Mouse (Mus musculus): ENCODE results near the gene Fam13a. TPM values are rescaled to one million over a fixed set of nuclear protein-coding genes. Genes with fewer than 3 reads are reported as not detected.

Fam13a gene
- polyA plus RNA-seq, 1 experiment: 2.3 TPM

DNA sequence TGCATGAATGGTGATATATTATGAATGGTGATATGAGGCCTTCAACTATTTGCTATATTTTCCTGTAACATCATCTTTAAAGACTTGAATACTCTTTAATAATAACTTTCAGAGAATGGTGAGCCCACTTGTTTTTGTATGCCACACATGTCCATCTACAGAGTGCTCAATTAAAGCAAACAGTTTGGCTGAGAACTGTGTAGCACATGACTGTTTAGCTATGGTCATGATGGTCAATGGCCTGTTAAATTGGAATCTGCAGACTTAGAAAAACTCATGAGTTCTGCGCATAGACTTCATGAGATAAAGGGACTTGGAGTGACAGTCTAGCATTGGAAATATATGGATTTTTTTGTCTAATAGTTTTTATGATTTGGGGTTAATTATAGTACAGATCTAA lies 73.9 kb downstream of the Fam13a start:
- no peak for DNase-seq
- WGBS: 94% methylated on average over 1 of the region's 1 CpGs
- Histone ChIP-seq H3K27ac (ENCODE audit: control insufficient read depth, insufficient read depth, low read length) (no peak overlapping the region), H3K27me3 (ENCODE audit: control insufficient read depth, insufficient read depth, low read length) (no peaks in the 10 kb centered on the region), H3K36me3 (ENCODE audit: control insufficient read depth, insufficient read depth, low read length) (no peaks in the 10 kb centered on the region), H3K4me3 (ENCODE audit: control insufficient read depth, insufficient read depth, low read length) (no peak overlapping the region), H3K4me1 (replicated peaks; ENCODE audit: control insufficient read depth, insufficient read depth, low read length) (no peaks in the 10 kb centered on the region)
- no peak for TF ChIP-seq CTCF (IDR thresholded peaks at IDR 0.05; ENCODE audit: borderline replicate concordance, control insufficient read depth, extremely low read depth, insufficient read depth, low read length, poor library complexity)
- TF ChIP-seq POLR2A (IDR thresholded peaks at IDR 0.05; ENCODE audit: control insufficient read depth, extremely low read depth, insufficient read depth, low read length, poor library complexity): no peak

DNA sequence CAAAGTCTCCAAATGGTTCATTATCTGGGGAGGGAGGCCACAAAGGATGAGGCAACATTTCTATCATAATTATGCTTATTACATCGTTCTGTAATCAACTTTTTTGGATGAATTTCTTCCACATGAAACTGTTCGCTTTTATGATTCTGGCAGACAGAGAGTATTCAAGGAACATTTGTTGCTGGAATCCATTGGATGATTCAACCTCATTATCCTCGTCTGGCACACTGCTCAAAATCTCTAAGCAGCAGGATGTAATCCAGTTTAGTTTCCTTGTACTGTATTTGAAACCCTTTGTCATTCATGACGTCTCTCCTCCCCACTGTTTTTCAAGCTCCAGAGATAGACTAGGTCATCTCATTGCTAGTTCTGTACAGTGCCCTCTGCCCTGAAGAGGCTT lies 77.5 kb downstream of the Fam13a start:
- no peaks in the 10 kb centered on the region for H3K27me3 ChIP-seq (ENCODE audit: control insufficient read depth, insufficient read depth, low read length)
- no peak overlapping the region for H3K4me3 ChIP-seq (ENCODE audit: control insufficient read depth, insufficient read depth, low read length)
- H3K27ac ChIP-seq (ENCODE audit: control insufficient read depth, insufficient read depth, low read length): no peak overlapping the region
- H3K36me3 ChIP-seq (ENCODE audit: control insufficient read depth, insufficient read depth, low read length): no peaks in the 10 kb centered on the region
- TF ChIP-seq POLR2A (IDR thresholded peaks at IDR 0.05; ENCODE audit: control insufficient read depth, extremely low read depth, insufficient read depth, low read length, poor library complexity) (no peak), CTCF (IDR thresholded peaks at IDR 0.05; ENCODE audit: borderline replicate concordance, control insufficient read depth, extremely low read depth, insufficient read depth, low read length, poor library complexity) (no peak)
- H3K4me1 ChIP-seq (replicated peaks; ENCODE audit: control insufficient read depth, insufficient read depth, low read length): no peaks in the 10 kb centered on the region
- WGBS: 95% methylated on average over 4 of the region's 4 CpGs
- no peak for DNase-seq

DNA sequence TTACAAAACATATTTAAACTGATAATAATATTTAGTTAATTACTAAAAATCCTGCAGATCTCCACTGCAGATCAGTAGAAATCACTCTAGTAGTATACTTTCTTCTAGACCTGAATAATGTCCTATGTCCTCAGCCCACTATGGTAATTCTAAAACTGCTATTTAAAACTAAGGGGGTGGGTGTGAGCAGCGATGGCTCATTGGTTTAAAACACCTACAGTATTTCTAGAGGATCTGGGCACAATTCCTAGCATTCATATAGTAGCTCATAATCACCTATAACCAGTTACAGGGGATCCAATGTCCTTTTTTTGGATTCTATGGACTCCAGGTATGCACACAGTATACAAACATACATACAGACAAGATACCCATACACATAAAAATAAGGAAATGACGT lies 78.1 kb downstream of the Fam13a start:
- no peaks in the 10 kb centered on the region for H3K36me3 ChIP-seq (ENCODE audit: control insufficient read depth, insufficient read depth, low read length)
- no peak overlapping the region for H3K4me3 ChIP-seq (ENCODE audit: control insufficient read depth, insufficient read depth, low read length)
- no peak for TF ChIP-seq CTCF (IDR thresholded peaks at IDR 0.05; ENCODE audit: borderline replicate concordance, control insufficient read depth, extremely low read depth, insufficient read depth, low read length, poor library complexity)
- TF ChIP-seq POLR2A (IDR thresholded peaks at IDR 0.05; ENCODE audit: control insufficient read depth, extremely low read depth, insufficient read depth, low read length, poor library complexity): no peak
- no peak for DNase-seq
- H3K4me1 ChIP-seq (replicated peaks; ENCODE audit: control insufficient read depth, insufficient read depth, low read length): no peaks in the 10 kb centered on the region
- WGBS: 77% methylated on average over 2 of the region's 2 CpGs
- H3K27me3 ChIP-seq (ENCODE audit: control insufficient read depth, insufficient read depth, low read length): no peaks in the 10 kb centered on the region
- H3K27ac ChIP-seq (ENCODE audit: control insufficient read depth, insufficient read depth, low read length): no peak overlapping the region

DNA sequence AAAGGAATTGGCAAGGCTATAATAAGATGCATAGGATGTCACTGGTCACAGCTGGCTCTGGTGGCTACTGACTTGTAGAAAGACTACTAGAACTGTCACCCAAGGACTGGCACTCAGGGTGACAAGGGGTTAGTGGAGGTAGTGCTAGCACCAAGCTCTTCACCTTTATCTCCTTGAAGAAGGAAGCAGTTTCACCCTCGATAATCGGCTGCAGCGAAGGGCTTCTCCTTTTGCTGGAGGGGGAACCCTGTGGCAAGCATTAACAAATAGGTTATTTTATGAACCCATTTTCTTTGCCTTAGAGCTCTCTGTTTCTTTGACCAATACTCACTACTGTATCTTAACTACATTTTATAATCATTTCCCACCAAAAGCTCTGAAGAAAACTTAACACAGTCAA lies 80.4 kb downstream of the Fam13a start:
- WGBS: 68% methylated on average over 3 of the region's 3 CpGs
- H3K4me3 ChIP-seq (ENCODE audit: control insufficient read depth, insufficient read depth, low read length): no peak overlapping the region
- no peaks in the 10 kb centered on the region for H3K27me3 ChIP-seq (ENCODE audit: control insufficient read depth, insufficient read depth, low read length)
- TF ChIP-seq CTCF (IDR thresholded peaks at IDR 0.05; ENCODE audit: borderline replicate concordance, control insufficient read depth, extremely low read depth, insufficient read depth, low read length, poor library complexity): no peak
- no peak overlapping the region for H3K27ac ChIP-seq (ENCODE audit: control insufficient read depth, insufficient read depth, low read length)
- no peaks in the 10 kb centered on the region for H3K36me3 ChIP-seq (ENCODE audit: control insufficient read depth, insufficient read depth, low read length)
- no peaks in the 10 kb centered on the region for H3K4me1 ChIP-seq (replicated peaks; ENCODE audit: control insufficient read depth, insufficient read depth, low read length)
- no peak for DNase-seq

DNA sequence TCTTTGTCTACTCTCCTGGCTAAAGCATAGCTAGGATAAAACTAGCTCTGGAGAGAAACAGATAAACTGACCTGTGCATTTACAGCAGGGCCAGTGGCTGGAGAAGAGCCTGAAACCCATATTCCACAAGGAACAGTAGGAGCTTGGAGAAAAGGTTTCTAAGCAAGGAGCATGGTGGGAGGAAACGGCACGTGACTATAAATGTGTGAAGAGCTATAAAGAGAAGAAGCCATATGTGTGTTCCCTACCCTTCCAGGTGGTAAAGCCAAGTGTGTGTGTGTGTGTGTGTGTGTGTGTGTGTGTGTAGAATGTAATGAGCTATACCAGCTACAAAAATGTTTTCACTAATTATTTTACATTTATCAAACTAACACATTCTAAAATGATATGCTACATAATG lies 82.1 kb downstream of the Fam13a start:
- DNase-seq: no peak
- no peak overlapping the region for H3K4me3 ChIP-seq (ENCODE audit: control insufficient read depth, insufficient read depth, low read length)
- no peak overlapping the region for H3K27ac ChIP-seq (ENCODE audit: control insufficient read depth, insufficient read depth, low read length)
- H3K27me3 ChIP-seq (ENCODE audit: control insufficient read depth, insufficient read depth, low read length): no peaks in the 10 kb centered on the region
- TF ChIP-seq CTCF (IDR thresholded peaks at IDR 0.05; ENCODE audit: borderline replicate concordance, control insufficient read depth, extremely low read depth, insufficient read depth, low read length, poor library complexity) (no peak), POLR2A (IDR thresholded peaks at IDR 0.05; ENCODE audit: control insufficient read depth, extremely low read depth, insufficient read depth, low read length, poor library complexity) (no peak)
- H3K36me3 ChIP-seq (ENCODE audit: control insufficient read depth, insufficient read depth, low read length): no peaks in the 10 kb centered on the region
- WGBS: 98% methylated on average over 2 of the region's 2 CpGs
- H3K4me1 ChIP-seq (replicated peaks; ENCODE audit: control insufficient read depth, insufficient read depth, low read length): no peaks in the 10 kb centered on the region

DNA sequence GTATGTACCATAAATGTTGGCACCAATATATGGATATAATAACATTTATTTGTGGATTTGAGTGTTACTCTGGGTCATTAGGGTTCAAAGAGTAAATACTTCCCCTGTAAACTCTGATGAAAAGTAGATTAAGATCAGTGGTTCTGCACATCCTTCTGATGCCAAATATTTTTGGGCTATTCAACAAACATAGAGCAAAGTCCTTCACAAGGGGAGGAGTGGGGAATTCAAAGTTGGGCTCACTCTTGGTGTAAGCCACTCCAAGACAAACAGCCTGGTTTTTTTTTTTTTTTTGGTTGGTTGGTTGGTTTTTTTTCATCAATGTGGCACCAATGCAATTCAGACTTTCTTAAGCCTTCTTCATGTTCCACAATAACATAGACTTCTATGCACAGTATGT lies 86.6 kb downstream of the Fam13a start:
- TF ChIP-seq CTCF (IDR thresholded peaks at IDR 0.05; ENCODE audit: borderline replicate concordance, control insufficient read depth, extremely low read depth, insufficient read depth, low read length, poor library complexity): no peak
- TF ChIP-seq POLR2A (IDR thresholded peaks at IDR 0.05; ENCODE audit: control insufficient read depth, extremely low read depth, insufficient read depth, low read length, poor library complexity): no peak
- no peak for DNase-seq
- Histone ChIP-seq H3K4me1 (replicated peaks; ENCODE audit: control insufficient read depth, insufficient read depth, low read length) (no peaks in the 10 kb centered on the region), H3K27me3 (ENCODE audit: control insufficient read depth, insufficient read depth, low read length) (no peaks in the 10 kb centered on the region), H3K4me3 (ENCODE audit: control insufficient read depth, insufficient read depth, low read length) (no peak overlapping the region), H3K27ac (ENCODE audit: control insufficient read depth, insufficient read depth, low read length) (no peak overlapping the region), H3K36me3 (ENCODE audit: control insufficient read depth, insufficient read depth, low read length) (no peaks in the 10 kb centered on the region)

DNA sequence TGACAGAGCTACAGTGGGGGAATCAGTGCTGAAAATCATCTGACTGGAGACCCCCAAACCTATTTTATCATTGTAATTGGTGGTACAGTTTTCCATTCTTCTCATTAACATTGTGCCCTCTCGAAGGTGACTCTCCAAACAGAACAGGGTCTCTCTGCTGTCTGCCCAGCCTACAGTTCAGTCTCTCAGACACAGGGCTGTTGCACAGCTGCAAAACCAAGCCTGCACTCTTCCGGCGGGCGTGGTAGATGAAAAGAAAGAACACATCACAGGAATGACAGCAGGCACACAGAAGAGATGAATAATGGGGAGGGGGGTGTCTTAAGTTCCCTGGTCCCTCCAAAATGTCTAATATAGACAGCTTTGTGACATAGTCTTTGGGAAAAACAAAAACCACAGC lies 90.2 kb downstream of the Fam13a start:
- Histone ChIP-seq H3K27ac (ENCODE audit: control insufficient read depth, insufficient read depth, low read length) (no peak overlapping the region), H3K36me3 (ENCODE audit: control insufficient read depth, insufficient read depth, low read length) (no peaks in the 10 kb centered on the region), H3K4me3 (ENCODE audit: control insufficient read depth, insufficient read depth, low read length) (no peak overlapping the region), H3K4me1 (replicated peaks; ENCODE audit: control insufficient read depth, insufficient read depth, low read length) (no peaks in the 10 kb centered on the region), H3K27me3 (ENCODE audit: control insufficient read depth, insufficient read depth, low read length) (no peaks in the 10 kb centered on the region)
- WGBS: 82% methylated on average over 4 of the region's 4 CpGs
- TF ChIP-seq CTCF (IDR thresholded peaks at IDR 0.05; ENCODE audit: borderline replicate concordance, control insufficient read depth, extremely low read depth, insufficient read depth, low read length, poor library complexity) (no peak), POLR2A (IDR thresholded peaks at IDR 0.05; ENCODE audit: control insufficient read depth, extremely low read depth, insufficient read depth, low read length, poor library complexity) (no peak)
- DNase-seq: peak; percentile 3
